Mouse (Mus musculus) bone marrow macrophage, adult 2 months (primary cell): ENCODE results near the gene Rfx4. TPM values are rescaled to one million over a fixed set of nuclear protein-coding genes. Genes with fewer than 3 reads are reported as not detected.

ENCODE experiments used
- H3K27ac ChIP-seq: 2 replicates; pipeline ENCODE4 v1.5.1; 2012; ENCODE audit warnings: low read depth, low read length; ENCODE audit not compliant: insufficient read depth
- H3K4me1 ChIP-seq: 2 replicates; pipeline ENCODE4 v1.6.1; 2012; ENCODE audit warnings: low read length; ENCODE audit not compliant: control insufficient read depth, insufficient read depth
- H3K4me3 ChIP-seq: 2 replicates; pipeline ENCODE4 v1.5.1; 2012; ENCODE audit warnings: mild to moderate bottlenecking, low read length, moderate library complexity; ENCODE audit not compliant: insufficient read depth
- CTCF ChIP-seq: IDR thresholded peaks from 2 replicates; pipeline ENCODE4 v1.5.1; 2012; ENCODE audit warnings: low read depth, mild to moderate bottlenecking, low read length, moderate library complexity
- POLR2A ChIP-seq: IDR thresholded peaks from 2 replicates; pipeline ENCODE4 v1.6.1; 2012; ENCODE audit warnings: mild to moderate bottlenecking, low read depth, low read length, borderline replicate concordance
- polyA plus RNA-seq: library from polyadenylated mRNA; stranded (reverse); fragments of >200 nt; gene quantifications from 2 replicates; pipeline ENCODE4 v1.2.4, GENCODE M21; 2012; ENCODE audit not compliant: missing spikeins, insufficient read depth, insufficient read length

Gene Rfx4
- polyA plus RNA-seq, 1 experiment, result not detected

DNA sequence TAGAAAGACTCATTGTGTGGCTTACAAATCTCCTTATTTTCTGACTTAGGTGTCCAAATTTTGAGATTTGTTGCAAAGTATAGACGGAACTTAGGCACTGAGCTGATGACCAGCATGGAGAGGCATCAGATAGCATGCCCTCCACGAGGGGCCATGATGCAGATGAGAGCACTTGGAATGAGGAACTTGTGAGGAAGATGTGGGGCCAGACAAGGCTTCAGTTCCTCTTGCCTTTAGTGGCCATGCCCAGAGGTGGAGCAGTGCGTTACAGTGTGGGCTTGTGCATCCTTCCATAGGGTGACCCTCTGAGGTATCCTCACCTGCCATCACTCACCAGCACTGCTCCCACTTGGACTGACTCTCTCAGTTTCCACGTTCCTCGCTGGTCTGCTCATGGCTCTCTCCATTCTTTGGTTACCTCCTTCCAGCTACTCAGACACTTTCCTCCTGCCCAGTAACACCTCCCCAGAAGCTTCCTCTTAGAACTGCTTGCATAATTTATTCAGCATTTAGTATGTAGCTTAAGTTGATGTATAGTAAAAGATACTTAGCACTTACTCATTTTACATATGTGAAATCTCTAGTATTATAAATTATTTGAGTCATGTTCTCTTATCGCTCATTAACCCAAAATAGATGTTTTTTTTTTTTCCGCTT is 179.8 kb downstream of the Rfx4 start:
- Histone ChIP-seq H3K4me3 (no peak overlapping the region), H3K27ac (peak overlapping the region; percentile 28), H3K4me1 (peaks cover 30% of the 10 kb centered on the region)
- no peak for TF ChIP-seq CTCF
- TF ChIP-seq POLR2A, result no peak

DNA sequence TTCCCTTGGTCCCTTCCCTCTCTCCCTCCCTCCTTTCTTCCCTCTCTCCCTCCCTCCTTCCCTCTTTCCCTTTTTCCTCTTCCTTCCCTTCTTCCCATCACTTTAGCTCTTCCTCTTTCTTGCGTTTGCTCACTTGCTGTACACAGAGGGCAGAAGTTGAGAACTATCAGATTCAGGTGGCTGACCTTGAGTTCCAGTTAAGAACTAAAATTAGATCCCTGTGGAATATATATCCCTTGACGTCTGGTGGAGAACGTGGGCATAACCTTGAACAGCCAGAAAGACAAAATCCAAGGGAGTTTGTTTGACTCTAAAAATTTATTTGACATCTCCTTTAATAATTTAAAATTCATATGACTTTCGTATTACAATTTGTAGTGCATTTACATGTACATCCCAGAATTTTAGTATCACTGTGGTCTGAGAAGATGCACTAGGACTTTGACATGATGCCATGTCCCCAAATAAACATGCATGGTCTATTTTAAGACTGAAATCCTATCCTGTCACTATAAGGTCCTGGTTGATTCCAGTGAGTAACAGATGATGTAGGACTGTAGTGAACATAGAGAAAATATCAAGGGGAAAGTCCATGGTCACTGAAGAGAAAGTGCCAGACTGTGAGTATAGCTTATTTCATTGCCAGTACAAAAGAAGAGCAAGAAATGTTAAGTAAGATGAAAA is 181.1 kb downstream of the Rfx4 start:
- Histone ChIP-seq H3K4me3 (no peak overlapping the region), H3K27ac (no peak overlapping the region), H3K4me1 (peaks cover 30% of the 10 kb centered on the region)
- TF ChIP-seq CTCF (no peak), POLR2A (no peak)

DNA sequence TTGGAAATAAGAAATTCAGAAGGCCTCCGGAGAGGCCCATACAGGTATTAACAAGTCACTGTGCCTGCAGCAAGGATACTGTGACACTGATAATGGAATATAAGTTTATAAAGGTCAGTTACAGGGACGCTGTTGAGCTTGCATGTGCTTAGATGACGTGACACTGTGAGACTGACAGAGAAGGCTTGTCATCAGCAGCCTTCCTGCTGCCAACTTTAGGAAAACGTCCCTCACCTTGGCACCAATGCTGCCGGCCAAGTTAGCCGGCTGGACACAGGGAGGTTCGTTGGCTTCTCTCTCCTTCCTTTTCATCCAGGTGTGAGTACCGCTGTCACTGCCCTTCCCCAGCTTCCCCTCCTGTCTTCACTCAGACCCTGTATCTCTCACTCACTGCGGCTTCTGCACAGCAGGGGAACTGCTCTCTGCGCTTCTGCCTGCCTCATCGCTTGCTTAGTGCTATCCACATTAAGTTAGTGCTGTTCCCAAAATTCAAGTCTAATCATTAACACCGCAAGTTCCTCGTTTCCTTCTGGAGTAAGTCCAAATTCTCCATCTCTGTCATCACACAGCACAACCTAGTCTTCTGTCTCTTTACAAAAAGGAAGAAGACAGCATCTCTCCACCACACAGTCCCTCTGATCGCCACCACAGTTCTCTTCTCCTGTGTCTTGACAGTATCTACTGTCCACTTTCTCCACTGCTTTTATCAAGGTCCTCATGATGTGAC is 182.4 kb downstream of the Rfx4 start:
- TF ChIP-seq POLR2A, result no peak
- TF ChIP-seq CTCF, result no peak
- Histone ChIP-seq H3K4me1 (peaks cover 30% of the 10 kb centered on the region), H3K4me3 (no peak overlapping the region), H3K27ac (no peak overlapping the region)

DNA sequence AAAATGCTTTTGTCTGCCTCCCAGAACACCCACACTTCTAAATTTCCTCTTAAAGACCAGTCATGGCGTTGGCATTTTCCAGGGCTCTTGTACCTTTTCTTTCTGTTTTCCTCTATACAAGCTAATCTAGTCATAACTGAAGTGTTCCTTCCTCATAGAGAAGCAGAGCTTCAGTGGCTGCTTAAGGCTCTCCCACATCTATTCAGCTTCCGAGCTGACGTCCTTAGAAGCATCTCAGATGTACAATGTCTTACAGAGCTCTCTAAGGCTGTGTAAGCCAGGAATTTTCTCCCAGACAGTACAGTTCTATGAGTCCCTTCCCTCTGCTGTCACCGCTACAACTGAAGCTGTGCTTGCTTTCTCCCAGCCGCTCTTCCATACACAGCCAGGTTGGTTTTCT is 183.0 kb downstream of the Rfx4 start:
- Histone ChIP-seq H3K27ac (no peak overlapping the region), H3K4me1 (peaks cover 28% of the 10 kb centered on the region), H3K4me3 (no peak overlapping the region)
- no peak for TF ChIP-seq CTCF
- no peak for TF ChIP-seq POLR2A

DNA sequence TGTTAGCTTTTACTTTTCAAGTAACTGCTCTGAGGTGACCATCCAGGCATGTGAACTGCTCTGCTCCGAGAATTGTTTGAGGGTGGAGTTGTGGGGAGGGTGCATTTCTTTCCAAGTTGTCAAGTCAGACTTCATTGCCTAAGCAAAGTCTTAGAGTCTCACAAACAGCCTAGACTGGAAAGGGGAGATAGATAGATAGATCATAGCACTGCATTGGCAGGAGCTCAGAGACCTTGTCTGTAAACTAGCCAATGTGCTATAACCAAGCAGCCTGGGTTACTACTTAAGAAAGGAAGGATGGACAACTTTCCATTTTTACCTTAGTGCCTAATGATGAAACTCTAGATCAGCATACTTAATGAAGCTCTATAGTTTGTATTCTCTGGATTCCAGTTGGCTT is 184.5 kb downstream of the Rfx4 start:
- no peak for TF ChIP-seq CTCF
- no peak overlapping the region for H3K27ac ChIP-seq
- H3K4me3 ChIP-seq, result no peak overlapping the region
- peaks cover 20% of the 10 kb centered on the region for H3K4me1 ChIP-seq

DNA sequence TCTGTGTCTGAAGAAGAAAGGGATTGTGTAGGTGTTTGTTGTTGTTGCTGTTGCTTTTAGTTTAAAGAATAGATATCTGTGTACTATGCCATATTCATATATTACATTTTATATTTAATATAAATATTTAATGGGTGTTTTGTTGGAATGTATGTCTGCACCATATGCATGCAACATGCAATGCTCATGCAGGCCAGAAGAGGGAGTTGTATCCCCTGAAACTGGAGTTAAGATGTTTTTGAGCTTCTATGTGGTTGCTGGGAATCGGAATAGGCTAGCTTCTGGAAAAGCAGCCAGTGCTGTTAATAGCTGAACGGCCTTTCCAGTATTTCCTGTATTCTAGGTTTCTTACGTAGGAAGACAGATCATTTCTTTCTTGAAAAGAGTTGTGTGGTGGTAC is 189.8 kb downstream of the Rfx4 start:
- no peak overlapping the region for H3K4me3 ChIP-seq
- H3K27ac ChIP-seq, result no peak overlapping the region
- TF ChIP-seq CTCF, result no peak
- TF ChIP-seq POLR2A, result no peak
- peaks cover 10% of the 10 kb centered on the region for H3K4me1 ChIP-seq

DNA sequence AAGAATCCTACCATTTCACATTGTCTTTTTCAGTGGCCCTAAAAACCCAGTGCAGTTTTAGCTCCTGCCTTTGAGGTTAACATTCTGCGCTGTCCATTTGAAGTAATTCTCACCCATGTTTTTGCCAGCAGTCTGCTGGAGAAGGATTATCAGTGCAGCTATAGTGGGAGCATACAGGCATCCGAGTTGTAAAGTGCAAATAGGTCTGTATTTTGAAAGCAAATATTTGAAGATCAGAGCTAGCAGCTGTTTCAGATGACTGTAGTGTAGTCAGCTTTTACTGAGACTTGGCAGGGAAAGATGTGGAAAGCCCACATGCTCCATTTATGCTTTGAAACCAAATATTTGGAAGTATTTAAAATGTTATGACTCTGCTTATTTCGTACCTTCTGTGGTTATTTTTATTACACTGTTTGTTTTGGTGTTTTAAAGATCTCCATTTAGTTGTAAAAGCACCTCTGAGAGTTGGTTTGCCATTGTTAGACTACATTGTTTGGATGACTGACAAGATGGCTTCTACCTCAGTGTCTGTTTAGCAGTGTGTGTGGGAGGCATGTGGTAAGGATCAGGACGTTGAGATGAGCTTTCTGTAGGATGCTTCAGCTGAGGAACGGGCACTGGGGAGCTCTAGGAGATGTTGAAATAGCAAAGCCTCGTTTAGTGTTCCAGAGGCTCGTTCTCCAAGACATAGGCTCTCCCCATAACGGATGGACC is 193.3 kb downstream of the Rfx4 start:
- peaks cover 10% of the 10 kb centered on the region for H3K4me1 ChIP-seq
- no peak overlapping the region for H3K4me3 ChIP-seq
- H3K27ac ChIP-seq, result no peak overlapping the region
- TF ChIP-seq POLR2A (no peak), CTCF (no peak)

DNA sequence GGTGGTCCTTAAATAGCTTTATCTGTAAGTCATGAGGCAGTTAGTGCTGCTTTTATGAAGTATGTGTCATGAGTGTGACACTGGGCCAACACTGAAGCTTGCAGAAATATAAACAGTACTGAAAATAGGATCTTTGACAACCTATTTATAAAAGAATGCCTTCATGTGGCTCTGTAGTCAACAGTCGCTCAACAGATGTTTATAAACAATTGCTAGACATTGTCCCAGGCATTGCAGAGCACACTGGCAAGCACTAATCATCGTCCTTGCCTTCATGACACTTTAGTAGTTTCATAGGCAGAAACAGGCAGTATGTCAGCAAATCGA is 193.8 kb downstream of the Rfx4 start:
- H3K27ac ChIP-seq, result no peak overlapping the region
- TF ChIP-seq CTCF (no peak), POLR2A (no peak)
- H3K4me3 ChIP-seq, result no peak overlapping the region
- peaks cover 10% of the 10 kb centered on the region for H3K4me1 ChIP-seq

DNA sequence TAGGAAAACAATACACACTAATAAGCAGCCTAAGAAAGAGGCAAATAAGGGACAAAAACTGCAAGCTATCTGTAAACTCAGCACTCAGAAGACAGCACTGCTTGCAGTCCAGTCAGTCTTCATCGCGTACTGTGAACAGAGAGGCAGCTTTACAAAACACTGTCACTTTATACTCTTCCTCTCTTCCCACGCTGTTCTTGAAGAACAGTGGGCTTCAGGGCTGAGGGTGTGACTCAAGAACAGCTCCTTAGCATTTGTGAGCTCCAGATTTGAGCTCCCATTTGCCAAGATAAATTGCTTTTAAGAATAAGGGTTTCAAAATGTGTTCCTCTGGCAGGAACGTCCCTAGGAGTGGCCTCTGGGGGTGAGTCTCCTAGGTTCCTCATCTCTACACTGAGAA is 194.5 kb downstream of the Rfx4 start:
- peaks cover 10% of the 10 kb centered on the region for H3K4me1 ChIP-seq
- no peak overlapping the region for H3K4me3 ChIP-seq
- TF ChIP-seq POLR2A, result no peak
- TF ChIP-seq CTCF, result no peak
- H3K27ac ChIP-seq, result no peak overlapping the region

DNA sequence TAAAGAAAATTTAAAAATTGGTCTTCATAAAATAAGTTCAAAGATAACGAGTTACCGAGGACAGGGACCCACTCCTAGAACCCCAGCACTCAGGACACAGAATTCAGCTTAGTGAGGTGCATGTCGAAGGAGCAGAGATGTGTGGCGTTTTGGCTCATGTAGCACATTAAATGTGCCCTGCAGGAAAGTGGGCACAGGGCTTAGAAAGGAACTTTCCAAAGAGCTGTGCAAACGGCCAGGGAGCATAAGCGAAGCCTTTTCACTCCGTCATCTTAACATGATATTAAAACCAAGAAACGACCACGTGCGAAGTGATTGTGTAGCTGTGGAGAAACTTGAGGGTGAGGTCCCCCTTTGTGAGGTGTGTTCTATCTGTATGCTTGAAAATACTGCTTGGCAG is 198.4 kb downstream of the Rfx4 start:
- TF ChIP-seq CTCF, result no peak
- TF ChIP-seq POLR2A, result no peak
- no peak overlapping the region for H3K27ac ChIP-seq
- no peak overlapping the region for H3K4me3 ChIP-seq
- peaks cover 30% of the 10 kb centered on the region for H3K4me1 ChIP-seq

Other genes with a start within 250 kb of the Rfx4 start
- 19.2 and 19.9 TPM in 2 replicates for gene Ckap4, start 222.0 kb upstream of the Rfx4 start, polyA plus RNA-seq
- 53.1 and 57.5 TPM in 2 replicates for gene Tcp11l2, start 179.4 kb upstream of the Rfx4 start, polyA plus RNA-seq
- gene Polr3b, start 133.8 kb upstream of the Rfx4 start, polyA plus RNA-seq, result 11.1 and 15.4 TPM in 2 replicates
- gene Ric8b, start 161.6 kb downstream of the Rfx4 start, polyA plus RNA-seq, result 11.7 and 14.0 TPM in 2 replicates